Mouse (Mus musculus): Measurements from ENCODE around the gene Nhlh2.

GRCm38 (mm10) chr3:101975337-101975736, 34.5 kb upstream of the Nhlh2 start:
- TF ChIP-seq CTCF (IDR thresholded peaks at IDR 0.05; ENCODE audit: low read depth, low read length) (no peak), GATA2 (IDR thresholded peaks at IDR 0.05; ENCODE audit: borderline replicate concordance, low read depth, low read length) (no peak)

Data from G1E (cell line).